Mouse (Mus musculus): ENCODE results near the gene Egfem1.

Egfem1 gene

DNA sequence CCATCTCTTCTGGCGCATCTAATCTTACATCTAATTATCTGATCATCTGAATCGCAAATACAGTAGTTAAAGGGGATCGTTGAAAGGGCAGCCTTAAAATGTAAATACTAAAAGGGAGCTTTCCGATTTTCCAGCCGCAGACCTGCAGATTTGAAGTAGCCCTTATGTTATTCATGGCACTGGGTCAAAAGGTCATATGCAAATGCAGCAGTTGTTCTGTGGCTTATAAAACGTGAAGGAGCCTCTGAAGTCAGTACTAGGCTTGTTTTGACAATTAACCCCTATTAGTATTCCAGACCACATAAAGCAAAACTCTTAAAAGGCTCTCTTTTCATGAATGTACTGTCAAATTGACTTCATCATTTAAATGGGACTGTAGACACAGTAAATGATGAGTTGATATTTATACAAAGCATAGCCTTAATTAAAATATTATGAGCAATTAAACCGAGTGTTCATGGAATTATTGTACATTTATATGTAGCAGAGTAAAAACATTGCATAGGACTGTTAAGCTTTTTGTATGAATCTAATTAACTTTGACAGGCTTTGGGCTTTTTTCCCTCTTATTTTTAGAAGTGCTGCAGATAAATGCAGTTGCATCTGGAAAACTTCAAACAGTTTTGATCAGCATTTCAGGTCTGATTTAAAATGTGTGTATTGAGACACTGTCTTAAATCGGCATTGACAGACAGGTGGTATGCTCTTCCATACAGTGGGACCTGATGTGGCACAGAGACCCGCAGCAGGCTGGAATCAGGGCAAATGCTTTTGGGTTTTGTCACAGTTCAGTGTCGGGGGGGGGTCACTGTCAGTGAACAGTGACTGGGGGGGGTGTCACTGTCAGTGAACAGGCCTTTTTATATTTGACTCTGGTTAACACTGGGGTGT lies 54.5 kb downstream of the Egfem1 start:
- Histone ChIP-seq H3K27me3 (ENCODE audit: insufficient read depth, low read length) (peaks cover 12% of the 10 kb centered on the region), H3K36me3 (ENCODE audit: insufficient read depth, low read length) (no peaks in the 10 kb centered on the region), H3K4me3 (replicated peaks; ENCODE audit: low read length) (no peak overlapping the region), H3K9me3 (ENCODE audit: low read length) (no peaks in the 10 kb centered on the region), H3K4me1 (replicated peaks; ENCODE audit: low read depth, low read length) (peaks cover 40% of the 10 kb centered on the region)
- TF ChIP-seq CTCF (conservative IDR thresholded peaks at IDR 0.05; ENCODE audit: low read length), result no peak
- TF ChIP-seq POU5F1 (IDR thresholded peaks at IDR 0.05; ENCODE audit: borderline replicate concordance, low read length), result peak; percentile 33; the same call in 1 of the 2 replicates

DNA sequence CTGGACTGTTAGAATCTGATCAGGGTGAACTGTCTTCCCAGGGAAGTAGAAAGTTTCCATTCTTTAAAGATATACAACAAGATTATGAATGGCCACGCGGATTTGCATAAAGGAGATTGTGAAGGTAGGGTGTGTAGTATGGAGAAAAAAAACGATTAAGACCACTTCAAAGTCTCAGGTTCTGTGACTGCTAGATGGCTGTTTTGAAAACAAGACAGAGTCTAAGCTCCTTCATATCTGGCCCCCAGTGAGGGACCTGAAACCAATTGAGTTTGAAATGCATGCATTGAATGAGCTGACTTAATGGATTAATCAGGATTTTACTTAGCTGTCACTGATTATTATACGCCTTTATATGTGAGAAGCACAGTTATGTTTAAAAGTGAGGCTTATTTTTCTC lies 86.6 kb downstream of the Egfem1 start:
- no peaks in the 10 kb centered on the region for H3K9me3 ChIP-seq (ENCODE audit: low read length)
- H3K4me1 ChIP-seq (replicated peaks; ENCODE audit: low read depth, low read length), result no peaks in the 10 kb centered on the region; the same call in 1 of the 2 replicates
- TF ChIP-seq CTCF (conservative IDR thresholded peaks at IDR 0.05; ENCODE audit: low read length) (no peak), POU5F1 (IDR thresholded peaks at IDR 0.05; ENCODE audit: borderline replicate concordance, low read length) (no peak), NANOG (IDR thresholded peaks at IDR 0.05; ENCODE audit: borderline replicate concordance, low read length) (no peak)
- no peaks in the 10 kb centered on the region for H3K27me3 ChIP-seq (ENCODE audit: insufficient read depth, low read length)
- no peaks in the 10 kb centered on the region for H3K36me3 ChIP-seq (ENCODE audit: insufficient read depth, low read length)
- H3K4me3 ChIP-seq (replicated peaks; ENCODE audit: low read length), result no peak overlapping the region

DNA sequence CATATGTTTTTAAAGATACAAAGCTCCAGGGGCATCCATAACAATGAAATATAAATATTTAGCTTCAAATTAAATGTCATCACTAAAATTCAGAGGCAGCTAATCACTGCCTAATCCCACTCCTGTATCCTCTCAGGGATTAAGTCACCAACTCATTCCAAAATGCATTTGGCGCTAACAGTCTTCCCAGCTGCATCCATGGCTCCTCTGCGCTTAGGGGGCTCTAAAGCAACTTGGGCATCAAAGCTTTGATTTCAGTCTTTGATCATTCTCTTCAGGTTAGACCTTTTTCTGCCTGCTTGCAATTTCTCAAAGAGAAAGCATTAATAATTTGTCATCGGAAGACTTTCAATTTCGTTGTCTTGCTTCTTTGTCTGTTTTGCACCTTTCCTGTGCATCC lies 87.2 kb downstream of the Egfem1 start:
- TF ChIP-seq CTCF (conservative IDR thresholded peaks at IDR 0.05; ENCODE audit: low read length) (no peak), NANOG (IDR thresholded peaks at IDR 0.05; ENCODE audit: borderline replicate concordance, low read length) (no peak), POU5F1 (IDR thresholded peaks at IDR 0.05; ENCODE audit: borderline replicate concordance, low read length) (no peak)
- Histone ChIP-seq H3K4me3 (replicated peaks; ENCODE audit: low read length) (no peak overlapping the region), H3K36me3 (ENCODE audit: insufficient read depth, low read length) (no peaks in the 10 kb centered on the region), H3K9me3 (ENCODE audit: low read length) (no peaks in the 10 kb centered on the region), H3K4me1 (replicated peaks; ENCODE audit: low read depth, low read length) (no peaks in the 10 kb centered on the region; the same call in 1 of the 2 replicates), H3K27me3 (ENCODE audit: insufficient read depth, low read length) (no peaks in the 10 kb centered on the region)

DNA sequence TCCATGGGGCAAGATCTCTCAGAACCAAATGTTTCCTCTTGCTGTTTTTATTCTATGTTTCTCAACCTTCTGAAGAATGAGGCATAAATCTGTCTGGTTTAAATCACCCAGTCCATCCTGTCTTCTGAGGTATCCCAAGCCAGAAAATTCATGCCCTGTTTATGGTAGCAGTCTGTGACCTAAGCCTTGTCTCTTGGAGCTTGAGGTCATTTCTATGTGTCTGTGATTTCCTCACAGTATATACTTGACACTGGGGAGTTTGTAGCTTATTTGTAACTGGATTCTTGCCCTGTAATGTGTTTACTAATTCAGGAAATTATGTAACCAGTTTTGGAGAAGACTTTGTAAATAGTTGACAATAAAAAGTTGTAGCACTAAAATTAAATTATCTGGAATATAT lies 95.2 kb downstream of the Egfem1 start:
- Histone ChIP-seq H3K4me1 (replicated peaks; ENCODE audit: low read depth, low read length) (peaks cover 5% of the 10 kb centered on the region; the same call in 1 of the 2 replicates), H3K9me3 (ENCODE audit: low read length) (no peaks in the 10 kb centered on the region), H3K4me3 (replicated peaks; ENCODE audit: low read length) (no peak overlapping the region), H3K36me3 (ENCODE audit: insufficient read depth, low read length) (no peaks in the 10 kb centered on the region), H3K27me3 (ENCODE audit: insufficient read depth, low read length) (no peaks in the 10 kb centered on the region)
- TF ChIP-seq NANOG (IDR thresholded peaks at IDR 0.05; ENCODE audit: borderline replicate concordance, low read length) (no peak), CTCF (conservative IDR thresholded peaks at IDR 0.05; ENCODE audit: low read length) (no peak), POU5F1 (IDR thresholded peaks at IDR 0.05; ENCODE audit: borderline replicate concordance, low read length) (no peak)

DNA sequence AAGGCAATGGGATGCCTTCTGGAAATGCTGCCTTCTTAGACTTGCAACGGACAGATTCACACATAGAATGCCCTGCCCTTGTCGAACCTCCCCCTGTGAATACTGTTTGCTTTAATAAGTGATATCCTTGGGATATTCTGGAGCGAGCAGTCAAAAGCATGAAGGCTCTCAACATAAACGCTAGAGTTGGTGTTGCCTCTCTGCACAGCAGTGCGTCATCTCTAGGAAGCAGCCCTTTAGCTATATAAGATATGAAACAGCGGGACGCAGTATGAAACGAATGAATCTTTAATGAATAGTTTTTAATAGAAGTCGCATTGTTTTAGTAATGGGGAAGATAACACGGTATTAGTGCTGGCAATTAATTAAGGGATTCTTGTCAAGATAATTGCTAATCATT lies 101.2 kb downstream of the Egfem1 start:
- no peaks in the 10 kb centered on the region for H3K36me3 ChIP-seq (ENCODE audit: insufficient read depth, low read length)
- H3K27me3 ChIP-seq (ENCODE audit: insufficient read depth, low read length), result no peaks in the 10 kb centered on the region
- TF ChIP-seq POU5F1 (IDR thresholded peaks at IDR 0.05; ENCODE audit: borderline replicate concordance, low read length), result no peak
- TF ChIP-seq NANOG (IDR thresholded peaks at IDR 0.05; ENCODE audit: borderline replicate concordance, low read length), result no peak
- TF ChIP-seq CTCF (conservative IDR thresholded peaks at IDR 0.05; ENCODE audit: low read length), result no peak
- no peaks in the 10 kb centered on the region for H3K9me3 ChIP-seq (ENCODE audit: low read length)
- H3K4me3 ChIP-seq (replicated peaks; ENCODE audit: low read length), result no peak overlapping the region
- H3K4me1 ChIP-seq (replicated peaks; ENCODE audit: low read depth, low read length), result peaks cover 9% of the 10 kb centered on the region

DNA sequence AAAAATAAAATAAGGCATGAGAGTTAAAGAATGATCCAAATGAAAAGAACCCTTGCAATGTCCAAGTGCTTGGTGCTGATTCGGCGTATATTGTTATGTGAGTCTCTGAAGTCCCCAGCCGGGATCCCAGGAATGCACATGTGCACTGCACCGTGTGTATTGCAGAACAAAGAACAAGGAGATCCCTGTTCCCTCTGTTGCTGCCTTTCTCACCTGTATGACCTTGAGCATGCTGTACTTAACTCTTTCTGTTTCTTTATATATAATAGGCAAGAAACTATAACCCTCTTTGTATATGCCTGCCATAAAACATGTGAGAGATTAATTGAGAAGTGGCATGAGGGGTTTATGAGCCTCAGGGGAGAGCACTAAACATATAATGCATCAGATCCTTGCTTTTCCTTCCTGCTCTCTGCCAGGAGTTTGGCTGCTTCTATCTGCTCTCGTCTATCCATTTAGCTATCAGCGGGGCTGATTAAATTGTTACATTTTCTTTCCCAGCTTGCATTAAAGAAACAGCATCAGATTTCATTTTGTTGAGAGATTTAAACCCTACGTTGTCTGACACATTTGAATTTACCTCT lies 101.9 kb downstream of the Egfem1 start:
- no peak overlapping the region for H3K4me3 ChIP-seq (replicated peaks; ENCODE audit: low read length)
- peaks cover 9% of the 10 kb centered on the region for H3K4me1 ChIP-seq (replicated peaks; ENCODE audit: low read depth, low read length)
- no peaks in the 10 kb centered on the region for H3K9me3 ChIP-seq (ENCODE audit: low read length)
- TF ChIP-seq NANOG (IDR thresholded peaks at IDR 0.05; ENCODE audit: borderline replicate concordance, low read length) (no peak), CTCF (conservative IDR thresholded peaks at IDR 0.05; ENCODE audit: low read length) (no peak), POU5F1 (IDR thresholded peaks at IDR 0.05; ENCODE audit: borderline replicate concordance, low read length) (no peak)
- H3K36me3 ChIP-seq (ENCODE audit: insufficient read depth, low read length), result no peaks in the 10 kb centered on the region
- no peaks in the 10 kb centered on the region for H3K27me3 ChIP-seq (ENCODE audit: insufficient read depth, low read length)

DNA sequence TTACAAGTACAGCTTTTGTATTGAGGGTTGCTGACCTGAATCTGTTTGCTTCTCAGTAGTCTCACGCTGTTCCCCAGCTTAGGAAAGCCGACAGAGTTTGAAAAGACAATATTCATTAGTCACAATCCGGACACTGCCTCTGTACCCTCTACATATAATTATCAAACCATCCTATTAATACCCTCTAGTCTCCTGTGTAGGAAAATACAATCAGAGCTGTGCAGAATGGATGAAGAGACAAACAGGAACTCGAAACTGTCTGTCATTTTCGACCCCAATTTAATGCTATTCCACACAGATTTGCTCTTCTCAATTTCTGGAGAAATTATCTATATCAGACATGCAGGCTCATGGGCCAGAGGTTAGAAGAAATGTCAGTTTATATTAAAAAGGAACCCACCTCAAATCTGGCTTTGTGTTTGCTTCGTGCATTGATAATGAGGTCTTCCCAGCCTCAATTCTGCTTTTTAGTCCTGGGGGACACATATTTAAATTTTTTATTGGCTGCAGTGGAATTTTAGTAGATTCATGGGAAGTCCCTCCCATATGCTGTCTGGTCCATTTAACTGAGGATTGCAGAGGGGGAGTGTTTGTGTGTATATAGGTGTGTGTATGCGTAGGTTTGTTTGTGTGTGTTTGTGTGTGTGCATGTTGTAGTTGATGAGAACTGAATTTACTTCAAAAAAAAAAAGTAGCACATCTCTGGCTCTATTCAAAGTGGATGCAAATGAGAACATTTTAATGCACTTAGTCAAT lies 102.8 kb downstream of the Egfem1 start:
- Histone ChIP-seq H3K9me3 (ENCODE audit: low read length) (no peaks in the 10 kb centered on the region), H3K4me1 (replicated peaks; ENCODE audit: low read depth, low read length) (peaks cover 17% of the 10 kb centered on the region), H3K36me3 (ENCODE audit: insufficient read depth, low read length) (no peaks in the 10 kb centered on the region), H3K27me3 (ENCODE audit: insufficient read depth, low read length) (no peaks in the 10 kb centered on the region), H3K4me3 (replicated peaks; ENCODE audit: low read length) (no peak overlapping the region)
- TF ChIP-seq POU5F1 (IDR thresholded peaks at IDR 0.05; ENCODE audit: borderline replicate concordance, low read length) (no peak), CTCF (conservative IDR thresholded peaks at IDR 0.05; ENCODE audit: low read length) (no peak), NANOG (IDR thresholded peaks at IDR 0.05; ENCODE audit: borderline replicate concordance, low read length) (no peak)

DNA sequence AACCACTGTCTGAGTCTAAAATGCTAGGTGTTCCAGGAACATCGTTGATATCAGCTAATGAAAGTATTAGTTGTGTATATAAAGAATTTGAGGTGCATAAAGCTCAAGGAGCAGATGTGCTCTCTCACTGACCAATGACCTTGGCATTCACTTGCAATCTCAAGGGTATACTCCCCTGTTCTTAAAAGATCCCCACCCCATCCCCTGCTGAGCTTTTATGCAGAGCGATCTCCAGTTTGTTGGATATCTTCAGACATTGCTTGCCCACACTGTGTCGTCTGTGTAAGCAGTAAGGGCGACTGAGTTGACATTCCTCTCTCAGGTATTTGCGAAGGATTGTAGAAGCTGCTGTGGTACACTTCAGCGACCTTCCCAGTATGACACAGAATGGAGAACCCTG lies 108.4 kb downstream of the Egfem1 start:
- Histone ChIP-seq H3K4me3 (replicated peaks; ENCODE audit: low read length) (no peak overlapping the region), H3K36me3 (ENCODE audit: insufficient read depth, low read length) (no peaks in the 10 kb centered on the region), H3K4me1 (replicated peaks; ENCODE audit: low read depth, low read length) (peaks cover 27% of the 10 kb centered on the region), H3K27me3 (ENCODE audit: insufficient read depth, low read length) (no peaks in the 10 kb centered on the region), H3K9me3 (ENCODE audit: low read length) (no peaks in the 10 kb centered on the region)
- TF ChIP-seq CTCF (conservative IDR thresholded peaks at IDR 0.05; ENCODE audit: low read length), result no peak
- TF ChIP-seq POU5F1 (IDR thresholded peaks at IDR 0.05; ENCODE audit: borderline replicate concordance, low read length), result no peak
- TF ChIP-seq NANOG (IDR thresholded peaks at IDR 0.05; ENCODE audit: borderline replicate concordance, low read length), result peak; percentile 75; the same call in 1 of the 2 replicates

Measured in E14TG2a.4 (cell line).